Mouse (Mus musculus) testis, postnatal 14 days (tissue): ENCODE data around the gene Cyb5d2.
"Not testable (repeated sequence)": the region's sequence is repeated elsewhere in the genome, so short reads cannot be mapped to it uniquely, and the experiment has no call there.

Experiments used
- DNase-seq: peaks from one replicate; pipeline ENCODE4 v3.0.0; 2021; ENCODE audit warnings: low spot score

The Cyb5d2 gene

GRCm38 (mm10) chr11:72772611-72773010, 23.3 kb downstream of the Cyb5d2 start:
- not testable (repeated sequence) for DNase-seq

GRCm38 (mm10) chr11:72771461-72771860, 24.5 kb downstream of the Cyb5d2 start:
- DNase-seq: no peak

DNA sequence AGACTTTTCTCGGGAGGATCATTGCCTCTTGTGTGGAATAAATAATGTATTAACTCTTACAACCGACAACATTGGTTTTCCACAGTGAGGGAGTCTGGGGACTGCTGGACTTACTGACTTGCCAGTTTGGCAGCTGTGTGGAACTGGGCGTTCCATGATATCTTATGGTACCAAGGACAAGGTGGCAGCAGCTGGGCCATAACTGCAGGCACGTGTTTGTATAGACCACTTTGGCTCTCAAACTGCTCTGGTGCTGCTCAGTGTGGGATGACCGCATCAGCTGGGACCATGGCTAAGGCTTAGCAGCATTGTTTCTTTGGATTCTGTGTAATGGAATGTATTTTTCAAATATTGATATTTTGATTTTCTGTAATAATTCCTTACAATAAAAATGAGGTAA, 25.1 kb downstream of the Cyb5d2 start:
- DNase-seq: no peak

- no peak for DNase-seq
These were observed 25.6 kb downstream of the Cyb5d2 start for GRCm38 (mm10) chr11:72770324-72770723.

DNA sequence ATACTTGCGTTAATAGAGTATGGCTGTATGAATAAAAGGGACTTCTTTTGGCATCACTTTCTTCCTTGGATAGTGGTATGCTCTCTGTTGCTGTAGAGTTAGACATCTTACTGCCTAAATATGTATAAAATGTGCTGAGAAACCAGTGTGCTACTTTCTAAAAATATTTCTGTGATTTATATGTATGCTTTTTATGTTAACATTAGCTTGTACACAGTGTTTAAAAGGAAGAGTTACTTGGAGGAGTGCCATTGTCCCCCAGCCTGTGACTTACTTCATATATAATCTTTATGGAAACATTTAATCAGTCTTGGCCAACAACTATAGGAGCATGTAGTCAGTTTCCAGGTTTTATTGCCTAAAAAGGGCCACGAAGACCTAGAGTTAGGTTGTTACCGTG, 26.9 kb downstream of the Cyb5d2 start:
- no peak for DNase-seq

- DNase-seq: no peak
These were observed 28.2 kb downstream of the Cyb5d2 start for GRCm38 (mm10) chr11:72767716-72768115.

GRCm38 (mm10) chr11:72764270-72764669, 31.7 kb downstream of the Cyb5d2 start:
- no peak for DNase-seq

DNA sequence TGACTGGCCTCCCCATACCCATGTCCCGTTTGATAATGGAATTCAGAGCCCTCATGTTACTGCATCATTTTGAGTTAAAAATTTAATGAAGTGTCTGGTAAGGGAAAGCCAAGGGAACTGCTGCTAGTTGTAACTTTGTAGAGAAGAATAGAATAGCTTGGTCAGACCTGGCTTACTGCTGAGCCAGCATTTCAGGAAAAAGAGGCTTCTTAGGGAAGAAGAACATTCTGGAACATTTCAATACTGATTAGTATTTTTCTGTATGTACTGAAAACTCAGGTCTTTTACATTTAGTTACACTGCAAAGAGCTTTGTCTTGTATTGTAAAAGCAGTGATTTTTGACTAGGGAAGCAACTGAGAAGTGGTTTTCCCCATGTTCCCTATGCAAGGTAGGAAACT, 35.2 kb downstream of the Cyb5d2 start:
- DNase-seq: no peak

GRCm38 (mm10) chr11:72759581-72759980, 36.4 kb downstream of the Cyb5d2 start:
- DNase-seq: no peak

GRCm38 (mm10) chr11:72758316-72758715, 37.6 kb downstream of the Cyb5d2 start:
- no peak for DNase-seq

GRCm38 (mm10) chr11:72751956-72752355, 44.0 kb downstream of the Cyb5d2 start:
- no peak for DNase-seq

DNA sequence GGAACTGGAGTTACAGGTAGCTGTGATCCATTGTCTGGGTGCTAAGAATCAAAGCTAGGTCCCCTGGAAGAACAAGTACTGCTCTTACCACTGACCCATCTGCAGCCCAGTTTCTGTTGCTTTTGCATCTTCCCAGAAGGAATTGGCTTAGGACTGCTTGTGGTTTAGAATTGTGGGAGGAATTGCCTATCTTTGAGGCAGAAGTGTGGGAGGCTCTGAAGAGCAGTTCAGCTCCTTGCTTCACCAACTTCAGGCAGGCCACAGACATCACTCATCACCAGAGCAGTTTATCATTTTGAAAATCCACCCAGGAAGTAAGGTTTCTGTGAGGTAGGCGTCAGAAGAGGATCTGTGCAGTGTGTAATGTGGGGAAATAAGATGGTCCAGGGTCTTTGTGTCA, 56.9 kb downstream of the Cyb5d2 start:
- DNase-seq: no peak

- DNase-seq: not testable (repeated sequence)
These were observed 58.4 kb downstream of the Cyb5d2 start for GRCm38 (mm10) chr11:72737517-72737916.

DNA sequence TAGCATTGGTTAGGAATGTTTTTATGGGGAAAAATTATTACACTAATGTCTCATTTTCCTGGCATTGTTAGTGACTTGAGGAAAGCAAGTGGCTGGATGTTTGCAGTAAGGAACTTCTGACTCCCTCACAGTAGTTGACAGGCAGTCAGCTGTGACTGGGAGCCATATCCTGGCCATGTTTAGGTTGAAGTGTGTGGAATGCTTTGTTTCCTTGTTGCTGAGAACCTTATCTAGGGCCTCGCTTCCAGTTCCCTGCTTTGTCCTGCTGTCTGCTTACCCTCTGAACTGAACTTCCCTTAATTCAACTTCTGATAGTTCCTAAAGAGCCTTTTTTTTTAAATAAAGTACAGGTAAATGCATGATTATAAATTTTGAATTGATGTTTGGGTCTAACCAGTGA, 59.6 kb downstream of the Cyb5d2 start:
- DNase-seq: no peak

GRCm38 (mm10) chr11:72735519-72735860, 60.5 kb downstream of the Cyb5d2 start:
- DNase-seq: no peak

DNA sequence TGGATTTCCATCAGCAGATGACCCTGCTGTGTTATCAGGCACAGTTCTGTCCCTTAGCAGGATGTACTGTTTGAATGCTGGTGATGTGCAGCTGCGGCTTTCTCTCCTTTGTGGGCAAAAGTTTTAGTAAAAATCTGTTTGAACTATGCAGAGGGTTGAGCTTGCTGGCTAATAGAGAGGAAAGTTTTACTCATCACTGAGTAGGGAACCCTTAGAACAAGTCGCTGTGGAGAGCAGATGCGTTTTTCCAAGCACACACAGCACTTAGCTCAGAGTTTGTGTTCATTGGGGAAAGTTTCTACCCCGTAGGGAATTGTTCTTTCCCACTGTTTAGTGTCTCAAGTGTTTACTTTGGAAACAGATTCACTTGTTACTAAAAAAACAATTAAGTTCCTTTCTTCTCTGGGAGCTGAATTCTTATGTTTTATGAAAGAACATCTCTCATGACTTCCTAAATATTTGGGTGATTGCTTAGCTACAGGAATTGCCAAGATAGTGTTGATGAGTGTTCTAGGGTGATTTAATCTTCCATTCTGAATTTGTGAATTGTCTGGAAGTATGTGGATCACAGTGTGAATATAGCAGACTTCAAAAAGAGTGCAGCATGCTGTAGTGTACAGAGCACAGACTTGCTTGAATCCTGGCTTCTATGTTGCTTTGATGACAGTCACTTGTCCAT, 61.0 kb downstream of the Cyb5d2 start:
- DNase-seq: no peak

DNA sequence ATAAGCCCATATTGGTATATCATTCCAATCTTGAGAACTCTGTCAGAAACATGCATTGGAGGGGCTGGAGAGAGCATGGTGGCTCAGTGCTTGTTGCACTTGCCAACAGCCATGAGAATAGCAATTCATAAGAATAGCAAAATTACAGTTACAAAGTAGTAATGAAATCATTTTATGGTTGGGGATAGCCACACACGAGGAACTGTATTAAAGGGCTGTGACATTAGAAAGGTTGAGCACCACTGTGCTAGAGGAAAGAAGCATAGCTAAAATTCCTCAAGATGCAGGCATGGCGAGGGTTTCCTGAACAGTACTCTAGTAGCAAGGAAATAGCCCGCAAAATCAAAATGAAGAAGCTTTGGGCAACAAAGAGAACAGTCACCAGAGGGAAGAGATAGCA, 62.2 kb downstream of the Cyb5d2 start:
- DNase-seq: no peak
